Mouse (Mus musculus) cerebellum, postnatal 10 days (tissue): Measurements from ENCODE around the gene Epb41l1.

Source experiments
- DNase-seq, 2 experiments: peaks; one replicate each; pipeline ENCODE4 v3.0.0; 2021; ENCODE audit warnings: mixed read lengths in 2 of 2

Gene Epb41l1

DNA sequence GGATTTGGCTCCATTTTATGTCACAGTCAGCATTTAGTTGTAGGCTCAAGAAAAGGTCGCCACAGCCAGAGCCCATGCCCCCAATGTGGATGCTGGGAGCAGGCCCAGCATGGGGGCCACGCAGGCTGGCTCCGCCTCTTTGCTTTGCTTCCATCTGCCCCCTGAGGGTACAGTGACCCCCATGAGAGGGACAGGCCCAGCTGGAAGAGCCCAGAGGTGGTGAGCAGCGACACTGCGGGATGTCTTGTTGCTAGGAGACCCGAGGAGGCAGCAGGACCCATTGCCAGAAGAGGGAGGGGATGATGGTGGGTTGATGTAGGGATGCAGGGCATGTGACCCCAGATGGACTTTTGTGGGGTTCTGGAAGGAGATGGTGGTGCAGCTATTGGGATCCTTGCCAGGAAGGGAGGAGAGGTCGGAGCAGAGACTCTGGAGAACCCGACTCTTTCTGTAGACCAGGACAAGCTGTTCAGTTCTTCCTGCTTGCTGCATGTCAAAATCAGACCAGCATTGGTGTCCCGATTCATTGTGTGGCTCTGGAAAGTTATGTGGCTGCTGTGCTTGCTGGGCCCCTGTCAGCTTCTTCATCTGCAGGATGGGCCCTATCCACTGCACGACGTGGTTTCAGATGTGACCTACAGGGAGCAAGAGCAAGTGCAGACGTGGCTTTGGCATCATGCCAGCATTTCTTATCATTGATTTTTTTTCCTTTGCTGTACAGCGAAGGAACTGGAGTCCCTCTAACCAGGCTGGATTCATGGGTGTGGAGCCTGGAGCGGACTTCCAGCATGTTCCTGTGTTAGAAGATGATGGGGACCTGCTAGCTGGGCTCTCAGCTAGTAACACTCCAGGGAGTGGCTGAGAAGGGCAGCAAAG lies 41.7 kb downstream of the Epb41l1 start:
- DNase-seq, result peak; percentile 61 to 67

GRCm38 (mm10) chr2:156464416-156464815 lies 43.7 kb downstream of the Epb41l1 start:
- DNase-seq, result peak; percentile 95 to 96

DNA sequence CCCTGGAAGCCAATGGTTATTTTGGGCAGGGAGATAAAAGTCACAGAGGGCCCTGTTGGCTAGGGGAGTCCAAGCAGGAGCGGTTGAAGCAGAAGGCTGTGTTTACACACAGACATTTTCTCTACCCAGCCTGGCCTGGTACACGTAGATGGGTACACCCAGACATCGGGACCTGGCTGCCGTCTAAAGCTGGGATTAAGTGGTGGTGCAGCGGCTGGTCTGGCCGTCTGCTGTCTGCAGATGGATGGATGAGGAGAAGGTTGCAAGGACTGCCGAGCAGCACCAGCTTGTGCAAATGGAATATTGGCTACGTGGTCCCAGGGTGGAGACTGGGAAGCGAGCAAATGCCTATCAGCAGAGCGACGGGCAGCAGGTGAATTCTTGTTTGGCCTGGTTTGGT lies 46.8 kb downstream of the Epb41l1 start:
- peak; percentile 68 to 78 for DNase-seq

- DNase-seq, result peak in 1 of 2 experiments; percentile 23
These were observed 48.2 kb downstream of the Epb41l1 start for GRCm38 (mm10) chr2:156468890-156469289.

DNA sequence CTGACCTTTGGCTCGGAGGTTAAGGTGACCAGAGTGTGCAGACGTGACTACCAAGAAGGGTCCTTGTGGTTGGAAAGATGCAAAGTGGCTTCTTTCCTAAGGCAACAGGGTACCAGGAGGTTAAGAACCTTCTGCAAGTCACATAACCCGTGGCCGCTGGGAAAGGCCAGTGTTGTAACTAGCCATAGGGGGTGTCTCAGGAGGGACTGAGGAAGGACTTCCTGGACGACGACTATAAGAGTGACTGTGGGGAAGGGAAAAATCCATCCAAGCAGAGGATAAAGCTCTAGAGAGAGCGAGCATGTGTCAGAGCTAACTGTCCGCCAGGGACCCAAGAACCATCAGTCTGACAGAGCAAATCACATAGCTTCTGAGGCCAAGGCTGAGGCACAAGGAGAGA lies 48.8 kb downstream of the Epb41l1 start:
- DNase-seq, result no peak

GRCm38 (mm10) chr2:156470938-156471337 lies 50.2 kb downstream of the Epb41l1 start:
- peak; percentile 64 to 78 for DNase-seq

DNA sequence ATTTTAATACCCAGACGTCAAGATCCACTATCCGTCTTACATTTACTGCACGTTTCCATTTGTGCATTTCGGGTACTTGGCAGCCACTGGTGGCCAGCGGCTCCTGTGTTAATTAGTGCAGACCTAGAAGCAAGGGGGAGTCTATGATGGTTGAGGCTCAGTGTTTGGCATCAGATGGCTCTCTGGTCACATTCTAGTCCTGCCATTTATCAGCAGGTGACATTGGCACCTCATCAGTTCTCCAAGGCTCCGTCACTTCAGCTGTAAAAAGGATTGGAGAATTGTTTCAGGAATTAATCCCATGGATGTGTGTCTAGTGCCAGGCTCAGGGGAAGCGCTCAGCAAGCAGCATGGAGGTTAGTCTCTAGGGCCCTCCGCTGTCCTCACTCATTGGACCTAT lies 51.6 kb downstream of the Epb41l1 start:
- peak; percentile 74 to 82 for DNase-seq

GRCm38 (mm10) chr2:156473696-156474095 lies 53.0 kb downstream of the Epb41l1 start:
- DNase-seq, result peak in 1 of 2 experiments; percentile 49

- peak; percentile 78 to 82 for DNase-seq
These were observed 53.4 kb downstream of the Epb41l1 start for GRCm38 (mm10) chr2:156474111-156474510.

- peak; percentile 47 to 64 for DNase-seq
These were observed 54.2 kb downstream of the Epb41l1 start for GRCm38 (mm10) chr2:156474891-156475284.

GRCm38 (mm10) chr2:156475285-156476110 lies 54.8 kb downstream of the Epb41l1 start:
- peak; percentile 82 to 88 for DNase-seq

GRCm38 (mm10) chr2:156476111-156476747 lies 55.5 kb downstream of the Epb41l1 start:
- DNase-seq, result no peak

- DNase-seq, result peak; percentile 53 to 63
These were observed 56.0 kb downstream of the Epb41l1 start for GRCm38 (mm10) chr2:156476748-156477151.

DNA sequence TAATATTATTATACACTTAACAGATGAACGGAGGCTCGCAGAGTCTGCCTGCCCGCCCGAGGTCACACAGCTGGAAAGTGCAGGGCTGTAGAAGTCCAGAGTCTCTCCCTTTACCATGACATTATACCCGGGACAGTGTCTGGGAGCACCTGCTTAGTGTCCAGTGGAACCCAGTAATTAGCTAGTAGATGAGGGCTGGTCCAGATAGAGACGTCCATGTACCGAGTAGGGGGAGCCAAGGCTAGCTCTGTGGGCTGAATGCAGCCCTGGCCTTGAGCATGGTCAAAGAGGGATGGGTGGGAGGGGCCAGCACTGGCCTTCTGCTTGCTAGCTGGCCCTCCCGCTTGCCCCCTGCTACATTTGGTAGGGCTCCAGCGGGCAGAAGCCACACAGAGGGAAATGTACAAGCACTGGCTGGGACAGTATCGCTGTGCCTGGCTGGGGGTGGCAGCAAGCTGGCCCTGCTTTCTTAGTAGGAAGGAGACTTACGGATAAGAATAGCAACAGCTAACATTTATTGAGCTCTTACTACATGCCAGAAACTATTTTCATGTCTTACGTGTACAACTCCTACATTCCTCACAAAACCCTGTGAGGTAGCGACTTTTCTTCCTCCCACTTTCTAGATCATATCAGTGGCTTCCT lies 57.5 kb downstream of the Epb41l1 start:
- peak; percentile 86 to 94 for DNase-seq

- DNase-seq, result peak; percentile 70 to 71
These were observed 59.1 kb downstream of the Epb41l1 start for GRCm38 (mm10) chr2:156479833-156480232.

DNA sequence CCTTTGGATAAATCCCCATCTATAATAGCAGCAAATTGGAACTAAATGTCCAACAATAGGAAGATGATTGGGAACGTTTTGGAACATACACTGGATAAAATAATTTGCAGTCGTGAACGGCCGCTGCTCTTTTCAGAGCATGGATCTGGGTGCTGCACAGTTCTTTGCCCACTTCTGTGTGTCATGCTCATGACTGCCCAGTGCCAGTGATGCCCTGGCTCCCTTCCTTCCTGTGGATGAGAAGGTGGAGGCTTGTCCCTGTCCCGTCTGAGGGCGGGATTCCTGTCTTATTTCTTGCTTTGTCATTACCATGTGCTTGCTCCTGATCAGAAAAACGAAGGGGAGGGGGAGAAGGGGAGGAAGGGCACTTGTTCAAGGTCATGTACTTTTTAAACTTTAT lies 59.6 kb downstream of the Epb41l1 start:
- peak in 1 of 2 experiments; percentile 29 for DNase-seq

GRCm38 (mm10) chr2:156482299-156482698 lies 61.6 kb downstream of the Epb41l1 start:
- DNase-seq, result peak; percentile 87 to 91

- DNase-seq, result peak in 1 of 2 experiments; percentile 43
These were observed 62.1 kb downstream of the Epb41l1 start for GRCm38 (mm10) chr2:156482764-156483163.

- DNase-seq, result no peak
These were observed 62.5 kb downstream of the Epb41l1 start for GRCm38 (mm10) chr2:156483204-156483603.

- DNase-seq, result no peak
These were observed 65.5 kb downstream of the Epb41l1 start for GRCm38 (mm10) chr2:156486086-156486751.

DNA sequence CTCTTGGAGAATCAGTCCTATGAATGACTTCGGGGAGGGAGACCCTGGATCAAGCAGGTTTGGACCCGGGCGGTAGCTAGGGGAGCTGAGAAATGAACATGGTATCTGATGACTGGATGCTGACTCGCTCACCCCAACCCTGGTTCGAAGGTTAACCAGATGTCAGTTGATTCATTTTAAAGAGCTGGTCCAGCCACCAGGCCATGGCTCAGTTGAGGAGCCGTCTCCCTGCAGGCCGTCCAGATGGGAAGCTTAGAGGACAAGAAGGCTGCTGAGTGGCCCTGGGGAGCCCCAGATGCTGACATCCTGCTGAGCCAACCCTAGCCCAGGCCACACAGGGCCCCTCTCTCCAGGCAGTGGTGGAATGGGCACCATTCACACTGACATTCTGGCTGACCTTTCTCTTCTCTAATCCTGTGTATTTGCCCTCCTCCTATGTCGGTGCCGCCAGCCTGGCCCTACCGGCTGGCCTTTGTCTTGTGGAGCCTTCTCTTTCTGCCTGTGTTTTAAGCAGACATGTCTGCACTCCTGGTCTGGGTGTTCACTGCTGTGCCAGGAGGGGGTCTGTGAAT lies 67.0 kb downstream of the Epb41l1 start:
- peak; percentile 38 to 47 for DNase-seq
